Comparison of ENCODE assay signal across 15 mouse cellular contexts in the genomic region with DNA sequence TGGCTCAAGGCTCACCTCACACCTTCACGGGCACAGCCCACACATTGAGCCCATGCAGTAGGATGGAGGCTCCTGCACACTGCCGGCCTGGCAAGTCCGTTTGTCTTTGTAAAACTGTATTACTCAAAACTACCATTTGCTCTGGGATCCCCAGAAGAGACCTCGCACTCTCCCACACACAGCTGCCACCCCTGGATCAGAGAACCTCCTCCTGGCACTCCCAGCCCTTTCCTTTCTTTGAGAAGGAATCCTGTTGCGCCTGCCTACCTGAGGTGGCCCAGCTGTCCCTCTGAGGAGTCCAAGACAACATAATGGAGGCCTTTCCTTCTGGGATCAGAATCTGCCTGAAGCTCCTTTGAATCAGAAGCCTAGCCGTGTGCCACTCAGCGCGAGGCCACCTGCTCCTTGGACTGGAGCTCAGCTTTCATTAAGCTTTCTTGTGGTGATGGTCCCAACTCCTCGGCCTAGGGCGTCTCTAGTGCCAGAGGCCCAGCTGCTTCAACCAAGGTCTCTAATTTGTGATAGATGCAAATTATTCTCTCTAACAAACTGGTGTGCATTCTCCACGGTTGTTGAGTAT.
DNase-seq lines count a peak whose midpoint lies in the region; ATAC-seq lines count a peak whose summit lies in the region.
"Had no signal": no experiment of that assay in that cellular context is flagged by ENCODE, and none has a peak within 500 bp of the region (broad histone marks: within the 10 kb centered on the region; RNA-seq: fewer than 3 reads in every experiment).

No protein-coding gene starts in this region.

- peak; percentile 17 to 30 for DNase-seq in frontal cortex, postnatal 36 days (ENCODE audit: low spot score in 2 of 2)
- DNase-seq in frontal cortex, postnatal 14 days (ENCODE audit: low spot score in 2 of 2) = no peak
- DNase-seq in left cerebral cortex, postnatal 4 days = peak; percentile 63
- no peak for DNase-seq in left cerebral cortex, postnatal 10 days (ENCODE audit: extremely low spot score in 1 of 2, low spot score in 2 of 2)
- peak; percentile 42 for DNase-seq in right cerebral cortex, adult 18-20 months
- DNase-seq in right cerebral cortex, postnatal 4 days = no peak
- DNase-seq: adrenal gland, adult 8-10 months; cerebellum, postnatal 25 days; gastrocnemius, postnatal 25 days; heart, adult 18-20 months; heart, postnatal 14 days; kidney, adult 2 months; spleen, adult 18-20 months had no signal

- ATAC-seq in activated CD4-positive, CD25-positive, alpha-beta regulatory T cell, adult 4 months = no peak
- ATAC-seq: forebrain, embryonic 13.5 days had no signal

- intact Hi-C loops in left cerebral cortex, postnatal 4 days (cut with DNase I) = no loop called here
- intact Hi-C loops in left cerebral cortex, postnatal 10 days (cut with DNase I) = no loop called here

Comparison
In these comparisons a context has a peak if more than half of its experiments do, and no peak if none do; other contexts are left out.
1. DNase-seq: peak in frontal cortex, postnatal 36 days (2 of 2), left cerebral cortex, postnatal 4 days (single experiment) and right cerebral cortex, adult 18-20 months (single experiment); none in frontal cortex, postnatal 14 days (0 of 2), left cerebral cortex, postnatal 10 days (0 of 2) and right cerebral cortex, postnatal 4 days (single experiment).